Comparison of ENCODE assay signal across 8 mouse cellular contexts in genomic region chr4:89310491-89311254, GRCm38 (mm10). TPM values are rescaled to one million over a fixed set of nuclear protein-coding genes. Genes with fewer than 3 reads are reported as not detected.
A peak's percentile ranks its signal among the peaks of the same experiment; 100 is the strongest.
DNase-seq lines count a peak whose midpoint lies in the region; ATAC-seq and TF ChIP-seq lines count a peak whose summit lies in the region.

Cdkn2b (minus strand) TSS chr4:89311039.

- DNase-seq in CD4-positive helper T cell, adult 2 months (ENCODE audit: low read depth, low spot score), result peak; percentile 89
- peak; percentile 60 for DNase-seq in c-Kit-positive CD71-negative TER-119-negative erythroid progenitor cells, embryonic 14.5 days (ENCODE audit: low read depth)
- peak; percentile 83 for DNase-seq in fibroblast of lung, adult 2 months (ENCODE audit: low read depth)
- peak; percentile 88 for DNase-seq in liver
- peak; percentile 50 for DNase-seq in midbrain, postnatal 0 days (ENCODE audit: low spot score)
- DNase-seq in spleen, postnatal 36 days (ENCODE audit: low spot score in 2 of 2), result peak; percentile 73 to 78

- TF ChIP-seq CTCF in midbrain, postnatal 0 days (IDR thresholded peaks at IDR 0.05), result peak; percentile 67

- H3K27ac ChIP-seq in heart, embryonic 12.5 days (ENCODE audit: poor library complexity, severe bottlenecking), result no peak within 1 kb of the TSS
- no peak within 1 kb of the TSS for H3K27ac ChIP-seq in kidney, embryonic 16.5 days (ENCODE audit: low read length)
- no peak within 1 kb of the TSS for H3K27ac ChIP-seq in midbrain, postnatal 0 days (ENCODE audit: low read depth, low read length)

- ATAC-seq in heart, embryonic 12.5 days (ENCODE audit: insufficient number of reproducible peaks, low FRiP score), result peak; percentile 94
- ATAC-seq in kidney, embryonic 16.5 days (ENCODE audit: low FRiP score, low TSS enrichment), result peak; percentile 95
- peak; percentile 84 for ATAC-seq in midbrain, postnatal 0 days (ENCODE audit: low FRiP score)

- H3K4me1 ChIP-seq in heart, embryonic 12.5 days (replicated peaks), result 0 out of 2 replicates have a peak, but pooled peaks cover 4% of the 10 kb centered on the region
- peaks cover 11% of the 10 kb centered on the region for H3K4me1 ChIP-seq in kidney, embryonic 16.5 days (ENCODE audit: insufficient read depth, low read length)
- H3K4me1 ChIP-seq in midbrain, postnatal 0 days (ENCODE audit: insufficient read depth, low read length), result no peaks in the 10 kb centered on the region

- H3K9me3 ChIP-seq in heart, embryonic 12.5 days (replicated peaks), result no peaks in the 10 kb centered on the region
- no peaks in the 10 kb centered on the region for H3K9me3 ChIP-seq in kidney, embryonic 16.5 days (ENCODE audit: low read length)
- H3K9me3 ChIP-seq in midbrain, postnatal 0 days (ENCODE audit: low read length), result no peaks in the 10 kb centered on the region

- H3K36me3 ChIP-seq in heart, embryonic 12.5 days, result no peaks in the 10 kb centered on the region
- no peaks in the 10 kb centered on the region for H3K36me3 ChIP-seq in kidney, embryonic 16.5 days (ENCODE audit: insufficient read depth, low read length)
- H3K36me3 ChIP-seq in midbrain, postnatal 0 days (ENCODE audit: insufficient read depth, low read length), result no peaks in the 10 kb centered on the region

- H3K27me3 ChIP-seq in heart, embryonic 12.5 days (replicated peaks), result peaks cover 53% of the 10 kb centered on the region
- H3K27me3 ChIP-seq in kidney, embryonic 16.5 days (ENCODE audit: insufficient read depth, low read length), result peaks cover 87% of the 10 kb centered on the region
- peaks cover 77% of the 10 kb centered on the region for H3K27me3 ChIP-seq in midbrain, postnatal 0 days (ENCODE audit: insufficient read depth, low read length)

- peak within 1 kb of the TSS; percentile 91 for H3K4me2 ChIP-seq in heart, embryonic 12.5 days
- H3K4me2 ChIP-seq in kidney, embryonic 16.5 days (replicated peaks; ENCODE audit: low read depth, low read length), result peak within 1 kb of the TSS; percentile 80
- peak within 1 kb of the TSS; percentile 49 for H3K4me2 ChIP-seq in midbrain, postnatal 0 days (ENCODE audit: low read depth, low read length, poor library complexity, severe bottlenecking)

- H3K4me3 ChIP-seq in heart, embryonic 12.5 days, result peak within 1 kb of the TSS; percentile 59
- H3K4me3 ChIP-seq in kidney, embryonic 16.5 days (ENCODE audit: low read length), result peak within 1 kb of the TSS; percentile 54
- H3K4me3 ChIP-seq in midbrain, postnatal 0 days (ENCODE audit: low read depth, low read length), result peak within 1 kb of the TSS; percentile 33

- under 1% methylated on average over 58 of the region's 61 CpGs for WGBS in heart, embryonic 12.5 days
- under 1% methylated on average over 61 of the region's 61 CpGs for WGBS in kidney, embryonic 16.5 days
- WGBS in midbrain, postnatal 0 days, result under 1% methylated on average over 61 of the region's 61 CpGs

- H3K9ac ChIP-seq in heart, embryonic 12.5 days, result peak within 1 kb of the TSS; percentile 52
- H3K9ac ChIP-seq in kidney, embryonic 16.5 days (replicated peaks; ENCODE audit: low read length), result peak within 1 kb of the TSS; percentile 15
- no peak within 1 kb of the TSS for H3K9ac ChIP-seq in midbrain, postnatal 0 days (replicated peaks; ENCODE audit: low read length, poor library complexity, severe bottlenecking)

RNA-seq across cellular contexts. Expression of gene Cdkn2b, which starts in this region (rescaled TPM):
- 1.8 and 2.7 TPM in 2 replicates for polyA plus RNA-seq in heart, embryonic 12.5 days (2016; fragmentation: Nextera tagmentation; extraction: Ambion mirVana)
- 0.99 and 1.3 TPM in 2 replicates for polyA plus RNA-seq in kidney, embryonic 16.5 days (2015; fragmentation: Nextera tagmentation; extraction: Ambion mirVana)
- total RNA-seq in midbrain, postnatal 0 days (2014; rRNA removed), result 1.2 and 4.2 TPM in 2 replicates
- 2.1 and 2.8 TPM in 2 replicates for polyA plus RNA-seq in midbrain, postnatal 0 days (2015; fragmentation: Nextera tagmentation; extraction: Ambion mirVana)
